Mouse (Mus musculus): ENCODE measurements around the gene Glis1.

The Glis1 gene

GRCm38 (mm10) chr4:107452266-107453015, 18.1 kb downstream of the Glis1 start:
- DNase-seq (ENCODE audit: low read depth, low spot score), result no peak

- DNase-seq (ENCODE audit: low read depth, low spot score), result peak; percentile 31
Measured at GRCm38 (mm10) chr4:107453141-107453984, 19.0 kb downstream of the Glis1 start.

GRCm38 (mm10) chr4:107457602-107458001, 23.2 kb downstream of the Glis1 start:
- DNase-seq (ENCODE audit: low read depth, low spot score), result no peak

- DNase-seq (ENCODE audit: low read depth, low spot score), result no peak
Measured at GRCm38 (mm10) chr4:107458907-107459306, 24.5 kb downstream of the Glis1 start.

GRCm38 (mm10) chr4:107459461-107459860, 25.1 kb downstream of the Glis1 start:
- DNase-seq (ENCODE audit: low read depth, low spot score), result no peak

- no peak for DNase-seq (ENCODE audit: low read depth, low spot score)
Measured at GRCm38 (mm10) chr4:107460468-107460867, 26.1 kb downstream of the Glis1 start.

GRCm38 (mm10) chr4:107467831-107468230, 33.4 kb downstream of the Glis1 start:
- no peak for DNase-seq (ENCODE audit: low read depth, low spot score)

GRCm38 (mm10) chr4:107468264-107468663, 33.9 kb downstream of the Glis1 start:
- no peak for DNase-seq (ENCODE audit: low read depth, low spot score)

GRCm38 (mm10) chr4:107468768-107469167, 34.4 kb downstream of the Glis1 start:
- DNase-seq (ENCODE audit: low read depth, low spot score), result no peak

GRCm38 (mm10) chr4:107476266-107476665, 41.9 kb downstream of the Glis1 start:
- DNase-seq (ENCODE audit: low read depth, low spot score), result no peak

- no peak for DNase-seq (ENCODE audit: low read depth, low spot score)
Measured at GRCm38 (mm10) chr4:107479015-107479414, 44.6 kb downstream of the Glis1 start.

GRCm38 (mm10) chr4:107482541-107482940, 48.1 kb downstream of the Glis1 start:
- no peak for DNase-seq (ENCODE audit: low read depth, low spot score)

GRCm38 (mm10) chr4:107483556-107484220, 49.3 kb downstream of the Glis1 start:
- no peak for DNase-seq (ENCODE audit: low read depth, low spot score)

GRCm38 (mm10) chr4:107484221-107484575, 49.8 kb downstream of the Glis1 start:
- no peak for DNase-seq (ENCODE audit: low read depth, low spot score)

GRCm38 (mm10) chr4:107485903-107486302, 51.5 kb downstream of the Glis1 start:
- DNase-seq (ENCODE audit: low read depth, low spot score), result no peak

- no peak for DNase-seq (ENCODE audit: low read depth, low spot score)
Measured at GRCm38 (mm10) chr4:107489121-107489840, 54.9 kb downstream of the Glis1 start.

- DNase-seq (ENCODE audit: low read depth, low spot score), result no peak
Measured at GRCm38 (mm10) chr4:107492991-107493390, 58.6 kb downstream of the Glis1 start.

- DNase-seq (ENCODE audit: low read depth, low spot score), result no peak
Measured at GRCm38 (mm10) chr4:107495751-107496430, 61.5 kb downstream of the Glis1 start.

- DNase-seq (ENCODE audit: low read depth, low spot score), result no peak
Measured at GRCm38 (mm10) chr4:107497430-107497935, 63.1 kb downstream of the Glis1 start.

- DNase-seq (ENCODE audit: low read depth, low spot score), result peak; percentile 40
Measured at GRCm38 (mm10) chr4:107502601-107503051, 68.2 kb downstream of the Glis1 start.

GRCm38 (mm10) chr4:107514981-107515380, 80.6 kb downstream of the Glis1 start:
- no peak for DNase-seq (ENCODE audit: low read depth, low spot score)
